Mouse (Mus musculus): ENCODE results near the gene Psmb8.

DNA sequence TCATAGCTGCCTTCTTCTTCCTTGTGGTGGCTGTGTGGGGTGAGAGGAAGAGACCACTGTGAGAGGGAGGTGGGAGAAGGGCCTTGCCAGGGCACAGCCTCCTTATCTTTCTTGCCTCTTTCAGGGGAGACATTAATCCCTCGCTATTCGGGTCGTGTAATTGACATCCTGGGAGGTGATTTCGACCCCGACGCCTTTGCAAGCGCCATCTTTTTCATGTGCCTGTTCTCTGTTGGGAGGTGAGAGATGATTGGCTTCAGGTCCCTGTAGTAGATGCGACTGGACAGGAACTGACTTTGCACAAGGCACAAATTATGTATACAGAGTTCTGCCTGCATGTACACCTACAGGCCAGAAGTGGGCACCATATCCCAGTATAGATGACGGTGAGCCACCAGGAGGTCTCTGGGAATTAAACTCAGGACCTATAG is 8.2 kb downstream of the Psmb8 start:
- TF ChIP-seq GATA1 (IDR thresholded peaks at IDR 0.05; ENCODE audit: borderline replicate concordance, low read length): no peak
- peak; percentile 64 for TF ChIP-seq CTCF (IDR thresholded peaks at IDR 0.05; ENCODE audit: low read depth, low read length)
- no peak for TF ChIP-seq POLR2AphosphoS5 (IDR thresholded peaks at IDR 0.05; ENCODE audit: insufficient replicate concordance, low read depth, low read length)

All from G1E (cell line).